Mouse (Mus musculus) liver, postnatal 0 days (tissue): ENCODE results near the gene Slx4.

Experiments used
- CTCF ChIP-seq: sonication (generic); IDR thresholded peaks from 2 replicates; pipeline ENCODE4 v1.5.1; 2016; ENCODE audit warnings: antibody characterized with exemption, low read depth
- EP300 ChIP-seq: IDR thresholded peaks from 2 replicates; pipeline ENCODE4 v1.6.1; 2016; ENCODE audit warnings: antibody characterized with exemption, low read depth, mild to moderate bottlenecking

- TF ChIP-seq CTCF (no peak), EP300 (no peak)
Measured at GRCm38 (mm10) chr16:3929151-3929550, 74.4 kb downstream of the Slx4 start.
